Mouse (Mus musculus) urinary bladder, postnatal 4 days (tissue): ENCODE data around the gene Timm9.
"Not testable (repeated sequence)": the region's sequence is repeated elsewhere in the genome, so short reads cannot be mapped to it uniquely, and the experiment has no call there.

Source experiments
- DNase-seq, 2 experiments: peaks; one replicate each; pipeline ENCODE4 v3.0.0; 2021 to 2022; ENCODE audit warnings: low spot score in 2 of 2

Gene Timm9

DNA sequence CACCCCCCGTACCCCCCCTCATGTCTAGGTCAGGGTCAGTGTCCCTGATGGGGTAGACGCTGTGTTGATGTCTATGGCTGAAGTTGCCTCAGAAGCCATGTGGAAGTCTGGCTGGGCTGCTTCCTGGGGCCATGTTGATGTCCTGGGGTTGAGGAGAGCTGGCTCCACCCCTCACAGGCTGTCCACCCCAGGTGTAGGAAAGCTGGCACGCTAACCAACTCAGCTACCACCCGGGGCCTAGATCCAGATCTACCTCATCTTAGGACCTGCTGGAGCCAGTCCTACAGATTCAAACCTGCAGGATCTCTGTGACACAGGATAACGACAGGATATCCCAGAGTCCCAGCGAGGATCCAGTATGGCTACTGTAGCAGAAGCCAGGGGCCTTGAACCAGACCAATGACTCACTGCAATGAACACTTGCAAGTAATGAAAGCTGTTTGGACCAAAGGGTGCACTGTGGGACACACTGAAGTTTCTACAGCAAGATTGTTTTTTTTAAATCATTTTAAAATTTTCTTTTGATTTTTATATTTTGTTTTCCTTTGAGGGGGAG lies 29.2 kb downstream of the Timm9 start:
- DNase-seq: no peak

DNA sequence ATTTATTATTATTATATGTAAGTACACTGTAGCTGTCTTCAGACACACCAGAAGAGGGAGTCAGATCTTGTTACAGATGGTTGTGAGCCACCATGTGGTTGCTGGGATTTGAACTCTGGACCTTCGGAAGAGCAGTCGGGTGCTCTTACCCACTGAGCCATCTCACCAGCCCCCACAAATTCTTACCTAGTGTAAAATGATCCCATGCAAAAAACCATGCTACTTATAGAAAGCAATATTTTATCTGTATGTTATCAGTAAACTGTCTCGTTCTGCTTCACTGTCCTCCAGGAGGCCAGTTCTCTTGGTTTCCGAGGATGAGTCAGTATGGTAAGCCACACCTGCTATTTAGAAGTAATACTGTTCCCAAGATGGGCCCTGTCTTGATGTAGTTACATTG lies 32.2 kb downstream of the Timm9 start:
- DNase-seq: not testable (repeated sequence)

DNA sequence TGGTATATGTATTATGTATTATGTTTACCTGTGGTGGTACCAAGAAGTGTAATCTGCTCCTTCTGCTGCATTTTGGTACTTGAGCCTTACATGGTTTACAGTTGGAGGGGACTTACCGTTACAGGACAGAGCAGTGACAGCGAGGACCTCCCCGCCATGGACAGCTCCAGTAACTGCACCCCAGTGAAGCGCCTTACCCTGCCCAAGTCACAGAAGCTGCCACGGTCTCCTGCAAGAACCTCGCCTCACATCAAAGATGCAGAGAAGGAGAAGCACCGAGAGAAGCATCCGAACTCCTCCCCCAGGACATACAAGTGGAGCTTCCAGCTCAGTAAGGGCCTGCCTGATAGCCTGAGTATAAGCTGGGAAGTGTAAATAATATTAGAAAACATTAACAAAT lies 50.2 kb downstream of the Timm9 start:
- DNase-seq: no peak
